Mouse (Mus musculus) retina, postnatal 1 day (tissue): ENCODE measurements at regions not wholly inside any gene's neighbourhood (a gene's known extent, or its start where the extent isn't known, plus 50 kb on each side); places are given as distances from the start of the nearest gene placed in this dataset.
A peak's percentile ranks its signal among the peaks of the same experiment; 100 is the strongest.

Experiments
- DNase-seq: peaks from one replicate; pipeline ENCODE4 v3.0.0-alpha.2; 2012

GRCm38 (mm10) chr9:16994169-16994568, 493.1 kb upstream of the Fat3 start:
- DNase-seq = no peak

- DNase-seq = peak; percentile 4
Observed at GRCm38 (mm10) chr9:16988114-16988513, 487.0 kb upstream of the Fat3 start.

DNA sequence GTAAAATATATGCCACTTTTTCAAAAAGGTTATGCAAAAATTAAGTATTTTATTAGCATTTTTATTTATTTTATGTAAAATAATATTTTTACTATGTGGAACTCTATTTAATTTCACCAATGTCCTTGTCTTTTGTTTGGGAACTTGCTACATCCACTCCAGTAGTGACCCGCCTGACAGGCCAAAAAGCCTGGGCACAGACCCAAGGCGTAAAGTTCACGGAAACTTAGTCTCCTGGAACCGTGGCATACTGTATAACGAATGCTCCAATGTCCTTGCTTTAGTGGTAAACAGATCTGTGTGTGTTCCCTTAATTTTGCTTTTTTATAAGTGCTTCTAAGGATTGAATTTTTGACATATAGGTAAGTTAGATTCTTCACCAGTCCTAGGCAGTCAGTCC, 476.2 kb upstream of the Fat3 start:
- DNase-seq = no peak

DNA sequence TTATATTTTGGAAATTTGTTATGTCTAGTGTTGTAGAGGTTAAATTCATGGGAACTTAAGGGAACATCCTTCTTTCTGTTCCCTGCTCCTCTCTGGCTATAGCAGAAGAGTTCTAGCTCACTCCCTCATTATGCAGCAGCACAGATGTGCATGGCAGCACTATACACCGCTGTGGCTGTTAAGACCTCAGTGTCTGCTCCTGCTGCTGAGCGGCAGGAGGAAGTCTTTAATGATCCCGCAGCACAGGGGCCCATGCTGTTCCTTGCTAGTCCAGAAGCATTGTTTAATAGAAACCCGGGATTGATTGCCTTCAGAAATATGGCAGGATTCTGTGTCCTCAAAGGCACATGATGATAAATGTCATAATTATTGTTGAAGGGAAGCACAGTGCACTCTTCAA, 469.3 kb upstream of the Fat3 start:
- peak; percentile 5 for DNase-seq

DNA sequence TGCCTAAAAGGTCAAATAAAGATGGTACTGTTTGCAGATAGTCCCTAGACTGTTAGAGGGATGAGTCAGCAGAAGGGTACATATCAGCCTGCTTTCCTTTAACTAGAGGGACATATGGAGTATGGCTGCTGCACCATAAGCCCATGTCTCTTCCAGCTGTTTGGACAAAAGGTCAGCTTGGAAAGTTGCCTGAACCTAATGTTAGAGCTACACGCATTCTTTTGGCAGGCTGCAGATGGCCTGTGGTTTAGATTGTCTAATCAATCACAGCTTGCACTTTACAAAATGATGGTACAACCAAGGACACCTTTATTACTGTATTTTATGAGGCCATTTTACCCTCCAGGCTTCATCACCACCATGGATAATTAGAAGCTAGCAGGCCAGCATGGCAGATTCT, 432.5 kb upstream of the Fat3 start:
- DNase-seq = no peak

DNA sequence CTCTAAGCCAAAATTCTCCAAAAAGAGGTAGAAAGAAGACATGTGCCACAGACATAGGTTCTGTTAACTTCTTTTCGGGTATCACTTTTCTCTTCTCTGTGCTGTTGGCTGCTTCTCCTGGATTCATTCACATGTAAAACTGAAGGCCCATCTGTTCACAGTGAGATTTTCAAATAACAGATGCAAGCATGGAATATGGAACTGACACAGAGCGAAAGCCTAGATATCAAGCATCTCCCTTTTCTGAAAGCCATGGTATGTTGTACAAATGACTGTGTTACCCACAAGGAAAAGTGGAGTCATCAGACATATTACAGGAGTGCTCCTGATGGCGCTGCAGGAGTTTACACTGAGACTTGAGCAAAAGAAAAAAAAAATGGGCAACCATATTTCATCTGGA, 430.5 kb upstream of the Fat3 start:
- DNase-seq = no peak

DNA sequence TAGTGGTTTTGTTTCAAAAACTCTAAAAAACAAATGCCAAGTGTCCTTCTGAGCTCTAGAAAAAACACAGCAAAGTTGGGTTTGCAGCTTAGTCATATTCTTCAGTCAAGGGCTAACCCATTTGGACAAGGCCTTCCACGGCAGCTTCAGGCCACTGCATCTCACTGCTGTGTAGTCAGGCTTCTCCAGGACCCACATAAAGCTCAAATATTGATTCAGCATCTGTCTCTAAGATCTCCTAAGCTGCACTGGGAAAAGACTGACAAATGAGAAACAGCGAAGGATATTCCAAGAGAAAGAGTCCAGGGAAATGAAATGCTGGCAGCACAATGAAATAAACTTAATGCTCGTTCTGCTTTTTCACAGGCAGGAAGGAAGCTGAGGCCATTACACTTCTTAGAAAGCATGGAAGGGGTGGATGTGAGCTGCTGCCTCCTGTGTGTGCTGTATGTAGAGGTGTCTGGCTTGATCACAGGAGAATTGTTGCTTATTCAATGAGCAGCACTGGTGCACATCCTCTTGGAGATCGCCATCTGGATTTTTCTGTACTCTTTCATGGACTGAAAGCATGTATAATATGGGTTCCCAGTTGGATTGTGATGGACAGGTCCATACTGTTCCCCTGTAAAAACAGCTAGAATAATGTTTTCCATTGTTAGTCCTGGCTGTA, 425.4 kb upstream of the Fat3 start:
- no peak for DNase-seq

DNA sequence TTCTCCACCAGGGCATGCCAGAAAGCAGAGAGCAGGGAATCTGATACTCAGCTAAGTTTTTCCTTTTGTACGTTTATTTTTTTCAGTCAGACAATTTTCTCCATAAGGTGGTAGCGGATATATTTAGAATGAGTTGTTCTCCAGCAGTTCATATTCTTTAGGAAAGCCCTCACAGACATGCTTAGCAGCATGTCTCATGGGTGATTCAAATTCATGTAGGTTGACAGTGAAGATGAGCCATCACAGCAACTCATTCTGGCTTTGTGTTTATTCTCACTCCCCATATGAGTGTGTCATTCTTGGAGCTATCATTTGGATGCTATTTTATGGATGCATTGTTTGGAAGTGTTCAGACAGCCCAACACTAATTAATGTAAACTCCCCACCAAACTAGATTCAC, 424.2 kb upstream of the Fat3 start:
- no peak for DNase-seq

GRCm38 (mm10) chr9:16906155-16906554, 405.1 kb upstream of the Fat3 start:
- DNase-seq = no peak

DNA sequence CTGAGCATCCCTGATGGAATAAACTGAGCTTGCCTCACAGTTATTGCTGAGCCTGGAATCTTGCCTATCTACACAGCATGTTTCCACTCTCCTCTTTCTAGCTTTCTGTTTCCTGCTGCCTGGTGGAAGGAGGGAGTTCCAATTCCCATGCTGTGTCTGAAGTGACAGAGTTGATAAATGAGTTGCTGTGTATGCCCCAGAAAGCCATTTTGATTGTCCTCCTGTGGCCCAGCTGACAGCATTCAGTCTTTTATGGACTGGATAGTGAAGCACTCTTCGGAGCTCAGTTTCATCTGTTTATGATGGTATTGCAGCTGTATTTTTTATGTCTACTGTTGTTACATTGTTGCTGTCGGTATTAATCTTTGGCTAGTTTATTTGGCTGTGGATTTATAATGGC, 398.0 kb upstream of the Fat3 start:
- DNase-seq = no peak

- peak; percentile 28 for DNase-seq
Observed at GRCm38 (mm10) chr9:16852458-16853026, 351.5 kb upstream of the Fat3 start.

DNA sequence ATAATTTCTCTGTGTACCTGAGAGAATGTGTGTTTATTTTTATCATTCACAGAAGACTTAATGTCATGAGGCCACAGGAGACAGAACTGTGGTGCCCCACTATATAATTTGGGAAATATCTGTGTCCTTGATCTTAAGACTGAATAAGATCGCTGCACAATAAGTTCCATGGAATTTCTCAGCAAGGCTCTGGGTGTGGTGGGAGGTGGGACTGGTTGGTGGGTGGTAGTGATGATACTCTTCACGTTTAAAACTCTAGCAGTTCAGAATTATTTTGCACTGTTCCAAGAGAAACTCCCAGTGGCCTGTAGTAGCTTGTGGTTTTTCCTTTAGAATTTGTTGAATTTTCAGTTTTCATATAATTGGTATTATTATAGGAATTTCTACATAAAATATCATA, 307.4 kb upstream of the Fat3 start:
- DNase-seq = no peak

- DNase-seq = no peak
Observed at GRCm38 (mm10) chr9:16772867-16773266, 271.8 kb upstream of the Fat3 start.

DNA sequence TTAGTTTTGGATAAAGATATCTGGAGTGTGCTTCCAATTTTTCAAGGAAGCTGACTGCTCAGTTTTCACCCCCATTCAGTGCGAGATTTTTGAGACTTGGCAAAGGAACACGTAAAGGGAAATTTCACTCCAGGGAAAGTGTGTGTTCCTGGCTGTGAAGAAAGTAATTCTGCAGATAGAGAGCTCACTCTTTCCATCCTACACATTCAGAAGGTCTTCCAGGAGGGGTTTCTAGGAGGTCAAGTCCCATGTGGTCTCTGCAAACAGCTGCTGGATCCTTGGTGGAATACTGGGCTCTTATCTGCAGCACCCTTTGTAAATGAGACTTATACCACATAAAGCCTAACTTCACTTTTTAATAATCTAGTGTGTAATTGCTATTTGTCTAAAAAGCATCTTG, 226.6 kb upstream of the Fat3 start:
- DNase-seq = no peak

DNA sequence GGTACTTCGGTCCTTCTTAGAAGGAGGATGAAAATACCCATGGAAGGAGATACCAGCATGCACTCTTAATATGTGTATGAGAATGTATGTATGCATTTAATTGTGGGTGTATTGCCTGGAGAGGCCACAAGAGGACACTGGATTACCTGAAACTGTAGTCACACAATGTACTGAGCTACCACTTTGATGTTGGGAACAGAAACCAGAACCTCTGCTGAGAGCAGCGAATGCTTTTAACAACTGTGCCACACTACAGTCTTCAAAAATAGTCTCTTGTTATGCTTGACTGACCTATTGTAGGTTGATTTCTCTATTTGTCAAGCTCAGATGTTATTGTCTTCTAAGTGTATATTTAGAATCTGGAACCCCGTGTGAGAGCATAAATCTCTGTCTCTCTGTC, 201.3 kb upstream of the Fat3 start:
- DNase-seq = no peak

- no peak for DNase-seq
Observed at GRCm38 (mm10) chr9:16661527-16661926, 160.4 kb upstream of the Fat3 start.

DNA sequence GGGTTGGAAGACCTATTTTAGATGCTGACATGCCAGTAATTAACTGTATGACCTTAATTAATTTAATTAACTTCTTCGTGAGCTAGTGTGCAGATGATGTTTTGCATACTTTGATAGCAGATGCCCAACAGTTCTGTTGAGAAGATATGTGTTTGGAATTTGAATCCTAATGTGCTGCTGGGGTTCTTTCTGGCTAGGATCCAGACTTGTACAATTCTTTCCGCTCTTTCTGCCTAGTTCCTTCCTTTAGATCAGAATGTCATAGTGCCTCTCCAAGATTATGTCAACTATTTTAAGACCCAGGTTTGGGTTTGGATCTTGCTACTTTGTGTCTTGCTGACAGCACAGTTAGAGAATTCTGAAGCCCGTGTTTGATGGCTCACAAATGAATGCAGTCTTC, 159.9 kb upstream of the Fat3 start:
- peak; percentile 17 for DNase-seq
